Mouse (Mus musculus) olfactory bulb, adult 2 months (tissue): Measurements from ENCODE around the gene Pafah1b3. TPM values are rescaled to one million over a fixed set of nuclear protein-coding genes. Genes with fewer than 3 reads are reported as not detected.

Source experiments
- H3K27ac ChIP-seq: fragments of 200-500 bp; 2 replicates; pipeline ENCODE4 v1.5.1; 2012; ENCODE audit warnings: low read depth, low read length; ENCODE audit not compliant: insufficient read depth
- H3K4me1 ChIP-seq: fragments of 200-500 bp; 2 replicates; pipeline ENCODE4 v1.6.1; 2012; ENCODE audit warnings: low read length; ENCODE audit not compliant: control insufficient read depth, insufficient read depth
- H3K4me3 ChIP-seq: fragments of 200-500 bp; 2 replicates; pipeline ENCODE4 v1.5.1; 2012; ENCODE audit warnings: mild to moderate bottlenecking, low read depth, low read length, moderate library complexity; ENCODE audit not compliant: insufficient read depth
- CTCF ChIP-seq: fragments of 200-500 bp; IDR thresholded peaks from 2 replicates; pipeline ENCODE4 v1.5.1; 2012; ENCODE audit warnings: low read depth, mild to moderate bottlenecking, low read length, moderate library complexity; ENCODE audit not compliant: insufficient read depth
- POLR2A ChIP-seq: fragments of 200-500 bp; IDR thresholded peaks from 2 replicates; pipeline ENCODE4 v1.6.1; 2012; ENCODE audit warnings: mild to moderate bottlenecking, low read depth, low read length, moderate library complexity; ENCODE audit not compliant: insufficient read depth
- WGBS: fragments of 180-500 bp; shearing (Covaris S2); methylation state at CpG from one replicate; pipeline ENCODE4 v1.1.7; 2018; 5-methylcytosine and 5-hydroxymethylcytosine counted together
- polyA plus RNA-seq: library from polyadenylated mRNA; stranded (reverse); fragments of >200 nt; gene quantifications from 2 replicates; pipeline ENCODE4 v1.2.4, GENCODE M21; 2012; ENCODE audit warnings: low replicate concordance; ENCODE audit not compliant: missing spikeins, insufficient read depth, insufficient read length

Gene Pafah1b3
- polyA plus RNA-seq, 1 experiment, result not detected

DNA sequence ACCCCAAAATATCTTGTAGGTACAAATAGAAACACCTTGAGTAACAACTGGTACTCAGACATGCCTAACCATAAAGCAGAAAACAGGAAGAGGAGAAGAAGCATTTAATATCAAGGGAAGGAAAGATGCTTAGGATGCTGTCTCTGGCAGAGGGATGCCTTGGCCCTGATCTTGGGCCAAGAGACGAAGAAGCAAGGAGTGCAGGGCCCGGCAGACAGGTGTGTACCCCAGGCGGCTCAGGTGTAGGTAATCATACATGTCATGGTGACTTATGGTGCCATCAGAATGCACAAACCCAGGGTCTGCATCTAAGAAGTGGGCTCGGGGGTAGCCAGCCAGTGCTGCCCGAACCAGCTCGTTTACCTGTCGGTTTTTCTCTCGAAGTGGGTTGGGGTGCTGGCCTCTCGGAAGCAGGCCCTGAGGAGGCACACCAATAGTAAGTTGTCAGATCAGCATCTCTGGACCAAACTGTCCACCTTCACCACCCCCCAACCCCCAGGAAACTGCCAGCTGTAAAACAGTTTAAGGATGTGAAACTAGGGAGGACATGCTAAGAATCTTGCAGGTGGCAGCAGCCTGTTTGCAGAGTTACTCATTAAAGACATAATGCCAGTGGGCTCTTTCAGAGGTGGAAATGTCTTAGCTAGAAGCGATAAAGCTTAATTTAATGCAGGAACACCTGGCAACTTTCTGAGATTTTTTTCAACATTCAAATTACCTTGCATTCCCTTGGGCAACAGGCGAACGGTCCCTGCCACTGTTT lies 2.6 kb downstream of the Pafah1b3 start:
- WGBS, result 86% methylated on average over 12 of the region's 12 CpGs
- Histone ChIP-seq H3K4me1 (0 out of 2 replicates have a peak, but pooled peaks cover 12% of the 10 kb centered on the region), H3K4me3 (no peak overlapping the region), H3K27ac (no peak overlapping the region)
- no peak for TF ChIP-seq CTCF
- TF ChIP-seq POLR2A, result no peak

DNA sequence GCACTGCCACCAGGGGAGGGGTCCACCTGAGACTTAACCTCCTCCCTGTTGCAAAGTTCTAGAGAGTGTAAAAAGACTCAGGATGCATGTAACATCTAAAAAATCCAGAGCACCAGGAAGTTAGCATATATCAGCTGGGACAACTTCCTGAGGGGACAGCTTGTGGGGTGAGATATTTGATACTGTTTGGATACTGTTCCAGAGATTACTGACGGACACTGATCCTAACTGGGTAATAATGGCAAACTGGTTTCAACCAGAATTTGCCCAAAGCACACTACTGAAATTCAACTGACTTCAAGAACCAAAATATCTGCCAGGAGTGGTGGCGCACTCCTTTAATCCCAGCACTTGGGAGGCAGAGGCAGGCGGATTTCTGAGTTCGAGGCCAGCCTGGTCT lies 3.3 kb downstream of the Pafah1b3 start:
- H3K4me3 ChIP-seq, result no peak overlapping the region
- TF ChIP-seq POLR2A (no peak), CTCF (no peak)
- no peak overlapping the region for H3K27ac ChIP-seq
- WGBS, result 91% methylated on average over 4 of the region's 4 CpGs
- H3K4me1 ChIP-seq, result 0 out of 2 replicates have a peak, but pooled peaks cover 12% of the 10 kb centered on the region

DNA sequence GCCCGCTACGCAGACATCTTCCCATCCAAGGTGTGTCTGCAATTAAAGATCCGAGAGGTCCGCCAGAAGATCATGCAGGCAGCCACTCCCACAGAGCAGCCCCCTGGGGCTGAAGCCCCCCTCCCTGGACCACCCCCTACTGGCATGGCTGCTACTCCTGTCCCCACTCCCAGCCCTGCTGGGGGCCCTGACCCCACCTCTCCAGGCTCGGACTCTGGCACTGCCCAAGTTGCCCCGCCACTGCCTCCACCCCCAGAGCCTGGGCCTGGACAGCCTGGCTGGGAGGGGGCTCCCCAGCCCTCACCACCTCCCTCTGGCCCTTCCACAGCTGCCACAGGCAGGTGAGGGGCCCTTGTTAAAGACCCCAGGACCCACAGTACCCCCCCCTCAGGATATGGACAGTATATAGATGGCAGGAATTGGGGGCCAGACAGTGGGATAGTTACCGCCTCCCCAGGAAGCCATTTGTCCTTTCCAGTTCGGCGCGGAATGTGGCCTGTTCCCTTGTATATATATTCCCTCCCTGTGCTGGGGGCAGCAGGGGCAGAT lies 4.5 kb downstream of the Pafah1b3 start:
- no peak overlapping the region for H3K4me3 ChIP-seq
- TF ChIP-seq POLR2A (no peak), CTCF (no peak)
- 0 out of 2 replicates have a peak, but pooled peaks cover 12% of the 10 kb centered on the region for H3K4me1 ChIP-seq
- no peak overlapping the region for H3K27ac ChIP-seq
- 74% methylated on average over 10 of the region's 10 CpGs for WGBS

DNA sequence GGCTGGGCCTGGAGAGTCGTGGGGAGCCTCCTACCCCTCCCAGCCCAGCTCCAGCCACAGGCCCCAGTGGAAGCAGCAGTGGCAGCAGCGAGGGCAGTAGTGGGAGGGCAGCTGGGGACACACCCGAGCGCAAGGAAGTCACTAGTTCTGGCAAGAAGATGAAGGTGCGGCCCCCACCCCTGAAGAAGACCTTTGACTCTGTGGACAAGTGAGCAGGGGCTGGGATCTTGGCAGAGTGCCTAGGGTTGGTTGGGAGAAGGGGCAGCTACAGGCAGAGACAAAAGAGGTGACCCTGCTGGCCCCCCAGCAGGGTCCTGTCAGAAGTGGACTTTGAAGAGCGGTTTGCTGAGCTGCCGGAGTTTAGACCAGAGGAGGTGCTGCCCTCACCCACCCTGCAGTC lies 5.7 kb downstream of the Pafah1b3 start:
- Histone ChIP-seq H3K27ac (no peak overlapping the region), H3K4me1 (peaks cover 11% of the 10 kb centered on the region; the same call in 1 of the 2 replicates)
- WGBS, result 50% methylated on average over 7 of the region's 7 CpGs

DNA sequence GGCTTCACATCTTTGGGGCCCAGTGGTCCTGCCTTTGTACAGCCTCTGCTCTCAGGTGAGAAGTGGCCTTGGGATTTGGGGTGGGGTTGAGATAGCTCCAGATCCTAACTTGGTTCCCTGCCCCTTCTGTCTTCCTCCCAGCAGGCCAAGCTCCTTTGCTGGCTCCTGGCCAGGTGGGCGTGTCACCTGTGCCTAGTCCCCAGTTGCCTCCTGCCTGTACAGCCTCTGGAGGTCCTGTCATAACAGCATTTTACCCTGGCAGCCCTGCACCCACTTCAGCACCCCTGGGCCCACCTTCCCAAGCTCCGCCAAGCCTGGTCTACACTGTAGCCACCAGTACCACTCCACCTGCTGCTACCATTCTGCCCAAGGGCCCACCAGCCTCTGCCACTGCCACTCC lies 6.9 kb downstream of the Pafah1b3 start:
- TF ChIP-seq POLR2A (no peak), CTCF (no peak)
- H3K4me3 ChIP-seq, result no peak overlapping the region
- WGBS, result 46% methylated on average over 2 of the region's 2 CpGs
- H3K27ac ChIP-seq, result no peak overlapping the region
- peaks cover 8% of the 10 kb centered on the region; the same call in 1 of the 2 replicates for H3K4me1 ChIP-seq

More for the DNA sequence above, 5.7 kb downstream of the Pafah1b3 start:
- TF ChIP-seq CTCF (no peak), POLR2A (no peak)
- no peak overlapping the region for H3K4me3 ChIP-seq

DNA sequence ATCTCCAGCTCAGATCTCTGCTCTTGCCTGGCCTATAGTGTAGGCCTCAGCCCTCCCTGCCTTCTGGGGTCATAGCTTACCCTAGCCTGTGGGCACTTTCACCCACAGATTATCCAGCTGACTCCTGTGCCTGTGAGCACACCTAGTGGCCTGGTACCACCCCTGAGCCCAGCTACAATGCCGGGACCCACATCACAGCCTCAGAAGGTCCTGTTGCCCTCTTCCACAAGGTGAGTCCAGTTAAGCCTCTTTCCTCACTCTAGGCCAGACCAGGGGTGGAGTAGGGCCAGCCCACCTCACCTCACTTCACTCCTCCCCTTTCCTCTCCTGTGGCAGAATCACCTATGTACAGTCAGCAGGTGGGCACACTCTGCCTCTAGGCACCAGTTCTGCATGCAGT lies 7.3 kb downstream of the Pafah1b3 start:
- 100% methylated on average over 1 of the region's 1 CpGs for WGBS
- peaks cover 8% of the 10 kb centered on the region; the same call in 1 of the 2 replicates for H3K4me1 ChIP-seq
- no peak overlapping the region for H3K27ac ChIP-seq
- H3K4me3 ChIP-seq, result no peak overlapping the region
- TF ChIP-seq CTCF, result no peak
- TF ChIP-seq POLR2A, result no peak

DNA sequence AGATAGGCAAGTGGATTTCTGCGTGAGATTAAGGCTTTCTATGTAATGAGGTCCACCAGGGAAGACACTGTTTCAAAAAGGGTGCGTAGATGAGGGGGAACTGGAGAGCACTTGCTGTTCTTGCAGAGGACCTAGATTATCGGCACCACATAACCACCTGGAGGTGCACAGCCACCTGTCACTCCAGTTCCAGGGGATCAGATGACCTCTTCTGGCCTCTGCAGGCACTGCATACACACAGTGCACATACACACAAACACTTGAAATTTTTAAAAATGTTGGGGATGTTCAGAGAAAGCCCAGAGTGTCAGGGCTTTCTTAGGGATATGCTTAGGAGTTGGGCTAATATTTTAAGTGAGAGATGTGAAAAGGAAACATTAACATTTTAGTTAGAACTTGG lies 7.9 kb downstream of the Pafah1b3 start:
- TF ChIP-seq CTCF (no peak), POLR2A (no peak)
- Histone ChIP-seq H3K4me1 (peaks cover 9% of the 10 kb centered on the region), H3K4me3 (no peak overlapping the region), H3K27ac (no peak overlapping the region)
- WGBS, result 100% methylated on average over 3 of the region's 3 CpGs

DNA sequence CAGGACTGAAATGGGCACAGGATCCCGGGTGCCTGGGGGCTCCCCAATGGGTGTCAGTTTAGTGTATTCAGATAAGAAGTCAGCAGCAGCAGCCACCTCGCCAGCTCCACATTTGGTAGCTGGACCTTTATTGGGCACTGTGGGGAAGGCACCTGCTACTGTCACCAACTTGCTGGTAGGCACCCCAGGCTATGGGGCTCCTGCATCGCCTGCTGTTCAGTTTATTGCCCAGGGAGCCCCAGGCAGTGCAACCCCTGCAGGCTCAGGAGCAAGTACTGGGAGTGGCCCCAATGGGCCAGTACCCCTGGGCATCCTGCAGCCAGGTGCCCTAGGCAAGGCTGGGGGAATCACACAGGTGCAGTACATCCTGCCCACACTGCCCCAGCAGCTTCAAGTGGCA lies 9.1 kb downstream of the Pafah1b3 start:
- TF ChIP-seq POLR2A (no peak), CTCF (no peak)
- no peak overlapping the region for H3K4me3 ChIP-seq
- WGBS, result 95% methylated on average over 3 of the region's 3 CpGs
- H3K27ac ChIP-seq, result no peak overlapping the region
- peaks cover 21% of the 10 kb centered on the region for H3K4me1 ChIP-seq

DNA sequence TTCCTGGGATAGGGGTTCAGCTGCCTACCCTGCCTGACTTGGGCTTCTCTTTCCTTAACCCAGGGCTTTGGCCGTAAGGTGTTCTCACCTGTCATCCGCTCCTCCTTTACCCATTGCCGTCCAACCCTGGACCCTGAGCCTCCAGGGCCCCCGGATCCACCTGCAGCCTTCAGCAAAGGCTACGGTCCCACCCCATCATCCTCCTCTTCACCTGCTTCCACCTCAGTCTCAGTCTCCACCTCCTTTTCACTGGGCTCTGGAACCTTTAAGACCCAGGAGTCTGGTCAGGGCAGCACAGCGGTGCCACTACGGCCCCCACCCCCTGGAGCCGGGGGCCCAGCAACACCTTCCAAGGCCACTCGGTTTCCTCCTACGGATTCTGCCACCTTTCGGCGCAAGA lies 9.8 kb downstream of the Pafah1b3 start:
- 91% methylated on average over 12 of the region's 12 CpGs for WGBS
- Histone ChIP-seq H3K27ac (no peak overlapping the region), H3K4me1 (peaks cover 27% of the 10 kb centered on the region), H3K4me3 (no peak overlapping the region)
- TF ChIP-seq CTCF (no peak), POLR2A (no peak)

DNA sequence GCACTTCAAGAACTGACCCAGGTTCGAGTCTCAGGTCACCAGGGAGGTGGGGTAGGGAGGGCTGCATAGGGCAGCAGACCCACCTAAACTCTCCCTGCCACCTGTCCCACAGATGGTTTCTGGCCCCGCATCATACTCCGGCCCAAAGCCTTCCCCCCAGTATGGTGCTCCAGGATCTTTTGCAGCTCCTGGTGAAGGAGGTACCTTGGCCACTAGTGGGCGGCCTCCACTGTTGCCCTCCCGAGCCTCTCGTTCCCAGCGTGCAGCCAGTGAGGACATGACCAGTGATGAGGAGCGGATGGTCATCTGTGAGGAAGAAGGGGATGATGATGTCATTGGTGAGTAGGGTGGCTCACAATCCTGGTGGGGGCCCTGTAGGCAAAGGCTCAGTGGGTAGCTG lies 10.8 kb downstream of the Pafah1b3 start:
- WGBS, result 76% methylated on average over 8 of the region's 8 CpGs
- H3K4me1 ChIP-seq, result peaks cover 27% of the 10 kb centered on the region
- TF ChIP-seq POLR2A (no peak), CTCF (no peak)
- H3K4me3 ChIP-seq, result no peak overlapping the region
- H3K27ac ChIP-seq, result no peak overlapping the region
